Mouse (Mus musculus): ENCODE data around the gene Rnf19b. TPM values are rescaled to one million over a fixed set of nuclear protein-coding genes. Genes with fewer than 3 reads are reported as not detected.
A peak's percentile ranks its signal among the peaks of the same experiment; 100 is the strongest.

Gene Rnf19b
- polyA plus RNA-seq, 1 experiment from 2014 or later = 8.1 TPM

- Histone ChIP-seq H3K4me3 (no peak overlapping the region; the same call in 1 of the 2 replicates), H3K9ac (0 out of 2 replicates have a peak overlapping the region, but pooled peaks have one; percentile 18), H3K4me2 (peak overlapping the region; percentile 51), H3K36me3 (no peaks in the 10 kb centered on the region), H3K4me1 (replicated peaks) (peaks cover 47% of the 10 kb centered on the region), H3K9me3 (replicated peaks) (no peaks in the 10 kb centered on the region), H3K27ac (ENCODE audit: poor library complexity, severe bottlenecking) (no peak overlapping the region), H3K27me3 (replicated peaks) (peaks cover 71% of the 10 kb centered on the region)
- 5% methylated on average over 15 of the region's 15 CpGs for WGBS
- 0 out of 2 replicates have a peak, but pooled peaks have one; percentile 23 for ATAC-seq (ENCODE audit: insufficient number of reproducible peaks, low FRiP score)
Measured at GRCm38 (mm10) chr4:129134799-129135585, 76.9 kb downstream of the Rnf19b start.

Other genes with a start within 250 kb of the Rnf19b start
- 5.0 and 6.1 TPM in 2 replicates for gene Trim62, start 174.7 kb upstream of the Rnf19b start, polyA plus RNA-seq (2016; fragmentation: Nextera tagmentation; extraction: Ambion mirVana)
- 6.8 and 7.4 TPM in 2 replicates for gene Azin2, start 95.8 kb upstream of the Rnf19b start, polyA plus RNA-seq (2016; fragmentation: Nextera tagmentation; extraction: Ambion mirVana)
- 164 and 167 TPM in 2 replicates for gene Ak2, start 66.3 kb upstream of the Rnf19b start, polyA plus RNA-seq (2016; fragmentation: Nextera tagmentation; extraction: Ambion mirVana)
- 0.24 and 0.34 TPM in 2 replicates for gene Tmem54, start 47.3 kb downstream of the Rnf19b start, polyA plus RNA-seq (2016; fragmentation: Nextera tagmentation; extraction: Ambion mirVana)
- gene Hpca, start 63.8 kb downstream of the Rnf19b start, polyA plus RNA-seq (2016; fragmentation: Nextera tagmentation; extraction: Ambion mirVana) = 0.27 and 0.50 TPM in 2 replicates
- gene Fndc5, start 78.7 kb downstream of the Rnf19b start, polyA plus RNA-seq (2016; fragmentation: Nextera tagmentation; extraction: Ambion mirVana) = 6.9 and 7.8 TPM in 2 replicates
- 21.3 and 22.6 TPM in 2 replicates for gene S100pbp, start 131.5 kb downstream of the Rnf19b start, polyA plus RNA-seq (2016; fragmentation: Nextera tagmentation; extraction: Ambion mirVana)
- gene Yars, start 131.5 kb downstream of the Rnf19b start, polyA plus RNA-seq (2016; fragmentation: Nextera tagmentation; extraction: Ambion mirVana) = 49.3 and 55.8 TPM in 2 replicates
- 1.2 and 1.6 TPM in 2 replicates for gene C77080, start 203.1 kb downstream of the Rnf19b start, polyA plus RNA-seq (2016; fragmentation: Nextera tagmentation; extraction: Ambion mirVana)
- 1.1 and 1.3 TPM in 2 replicates for gene Sync, start 229.3 kb downstream of the Rnf19b start, polyA plus RNA-seq (2016; fragmentation: Nextera tagmentation; extraction: Ambion mirVana)

Measured in heart, embryonic 12.5 days (tissue).